Mouse (Mus musculus) CD4-positive, CD25-positive, alpha-beta regulatory T cell (primary cell): ENCODE results near the gene Slc25a42. TPM values are rescaled to one million over a fixed set of nuclear protein-coding genes. Genes with fewer than 3 reads are reported as not detected.

Source experiments
- polyA plus RNA-seq: library from polyadenylated mRNA; unstranded; fragments of 100-300 nt; shearing (Covaris generic); gene quantifications from one replicate; pipeline ENCODE4 v1.2.1, GENCODE M21; 2017

The Slc25a42 gene
- 15.5 TPM for polyA plus RNA-seq

GRCm38 (mm10) chr8:70212112-70213055 lies at the start of gene Slc25a42:
Gene Slc25a42 (minus strand): TSS chr8:70212305.

GRCm38 (mm10) chr8:70234080-70234780 lies 22.1 kb upstream of the Slc25a42 start, which contains the start of the genes Sugp2 and Armc6:
Gene Sugp2 (plus strand): TSS chr8:70234226.
Gene Armc6 (minus strand): TSS chr8:70234466.

GRCm38 (mm10) chr8:70172043-70172681 lies 39.9 kb downstream of the Slc25a42 start, which contains the start of gene Tmem161a:
Gene Tmem161a (plus strand): TSS chr8:70172356.

GRCm38 (mm10) chr8:70139026-70139857 lies 72.9 kb downstream of the Slc25a42 start, which contains the start of the genes Rfxank, Borcs8 and Mef2b:
Gene Rfxank (minus strand): TSS chr8:70139154.
Gene Borcs8 (plus strand): TSS chr8:70139499.
Gene Mef2b (plus strand): TSS chr8:70139711.

Other genes starting within 250 kb of the Slc25a42 start
- gene Gatad2a, start 215.9 kb downstream of the Slc25a42 start, polyA plus RNA-seq, result 125 TPM
- gene Mau2, start 169.6 kb downstream of the Slc25a42 start, polyA plus RNA-seq, result 104 TPM
- 68.9 TPM for gene Sugp1, start 169.5 kb downstream of the Slc25a42 start, polyA plus RNA-seq
- gene Tm6sf2, start 139.4 kb downstream of the Slc25a42 start, polyA plus RNA-seq, result 0.78 TPM
- gene Hapln4, start 128.8 kb downstream of the Slc25a42 start, polyA plus RNA-seq, result not detected
- gene Ncan, start 91.4 kb downstream of the Slc25a42 start, polyA plus RNA-seq, result 0.02 TPM
- gene Nr2c2ap, start 81.0 kb downstream of the Slc25a42 start, polyA plus RNA-seq, result 60.4 TPM
- 35.4 TPM for gene Rfxank, start 73.2 kb downstream of the Slc25a42 start, polyA plus RNA-seq
- gene Borcs8, start 72.8 kb downstream of the Slc25a42 start, polyA plus RNA-seq, result 59.2 TPM
- gene Mef2b, start 72.6 kb downstream of the Slc25a42 start, polyA plus RNA-seq, result 1.3 TPM
- 49.3 TPM for gene Tmem161a, start 39.9 kb downstream of the Slc25a42 start, polyA plus RNA-seq
- gene Sugp2, start 21.9 kb upstream of the Slc25a42 start, polyA plus RNA-seq, result 44.0 TPM
- gene Armc6, start 22.2 kb upstream of the Slc25a42 start, polyA plus RNA-seq, result 11.7 TPM
- gene Homer3, start 70.5 kb upstream of the Slc25a42 start, polyA plus RNA-seq, result 6.7 TPM
- gene Ddx49, start 90.2 kb upstream of the Slc25a42 start, polyA plus RNA-seq, result 56.7 TPM
- 351 TPM for gene Cope, start 90.2 kb upstream of the Slc25a42 start, polyA plus RNA-seq
- gene Cers1, start 103.5 kb upstream of the Slc25a42 start, polyA plus RNA-seq, result not detected
- 0.57 TPM for gene Gdf1, start 117.5 kb upstream of the Slc25a42 start, polyA plus RNA-seq
- 90.9 TPM for gene Upf1, start 141.0 kb upstream of the Slc25a42 start, polyA plus RNA-seq
- 2.5 TPM for gene Comp, start 161.3 kb upstream of the Slc25a42 start, polyA plus RNA-seq
- 16.7 TPM for gene Crtc1, start 227.3 kb upstream of the Slc25a42 start, polyA plus RNA-seq